Mouse (Mus musculus): ENCODE results near the gene Rims4. TPM values are rescaled to one million over a fixed set of nuclear protein-coding genes. Genes with fewer than 3 reads are reported as not detected.

Gene Rims4
- total RNA-seq, 4 experiments from 2014 or later = 1.6 to 2.6 (median 1.8) TPM

DNA sequence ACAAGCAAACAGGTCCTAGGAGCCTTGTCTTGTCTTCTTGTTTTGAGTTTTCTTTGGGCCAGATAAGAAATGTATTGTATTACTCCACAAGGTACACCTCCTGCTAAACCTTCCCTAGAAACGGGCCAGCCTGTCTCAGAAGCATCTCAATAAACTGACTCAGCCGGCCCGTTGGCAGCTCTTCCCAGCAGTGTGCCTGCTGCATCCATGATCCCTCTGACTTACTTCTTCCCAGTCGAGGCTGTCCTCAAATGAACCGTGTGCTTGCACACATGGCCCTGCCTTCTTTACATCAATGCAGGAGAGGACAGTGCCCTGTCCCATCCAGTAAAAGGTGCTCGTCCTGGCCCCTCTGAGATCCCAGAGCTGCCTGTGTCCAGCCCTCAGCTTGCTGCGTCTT, 8.9 kb downstream of the Rims4 start:
- DNase-seq (ENCODE audit: low spot score) = no peak

DNA sequence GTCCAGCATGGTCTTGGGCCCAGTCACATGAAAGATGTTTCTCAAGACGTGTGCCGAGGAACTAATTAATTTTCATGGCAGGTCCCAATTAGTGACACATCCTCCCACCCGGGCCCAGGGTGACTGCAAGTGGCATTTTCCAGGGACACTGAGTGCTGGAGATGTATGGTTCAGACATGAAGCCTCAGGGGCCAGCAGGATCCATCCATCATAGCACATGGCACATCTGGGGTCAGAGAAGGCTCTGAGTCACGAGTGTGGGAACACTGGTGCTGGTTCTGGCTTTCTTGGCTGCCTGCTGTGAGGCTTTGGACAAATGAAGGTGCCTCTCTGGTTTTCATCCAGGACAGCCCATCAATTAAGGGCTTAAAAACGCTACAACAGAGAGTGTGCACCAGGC, 11.4 kb downstream of the Rims4 start:
- no peak for DNase-seq (ENCODE audit: low spot score)

DNA sequence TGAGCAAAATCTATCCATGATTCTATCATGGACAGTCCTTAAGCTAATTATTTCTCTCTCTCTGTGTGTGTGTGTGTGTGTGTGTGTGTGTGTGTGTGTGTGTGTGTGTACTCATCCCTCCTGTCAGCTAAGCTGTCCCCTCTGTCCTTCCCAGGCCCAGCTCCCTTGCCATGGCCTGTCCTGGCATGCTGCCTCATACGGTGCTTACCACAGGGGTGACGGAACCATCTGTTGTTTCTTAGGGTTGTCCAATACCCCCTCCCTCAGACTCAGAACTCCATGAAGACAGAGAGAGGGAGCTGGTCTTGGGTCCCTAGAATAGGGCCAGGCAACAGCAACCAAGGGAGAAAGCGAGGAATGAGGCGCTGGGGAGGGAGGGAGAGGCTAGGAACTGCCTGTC, 14.2 kb downstream of the Rims4 start:
- no peak for DNase-seq (ENCODE audit: low spot score)

DNA sequence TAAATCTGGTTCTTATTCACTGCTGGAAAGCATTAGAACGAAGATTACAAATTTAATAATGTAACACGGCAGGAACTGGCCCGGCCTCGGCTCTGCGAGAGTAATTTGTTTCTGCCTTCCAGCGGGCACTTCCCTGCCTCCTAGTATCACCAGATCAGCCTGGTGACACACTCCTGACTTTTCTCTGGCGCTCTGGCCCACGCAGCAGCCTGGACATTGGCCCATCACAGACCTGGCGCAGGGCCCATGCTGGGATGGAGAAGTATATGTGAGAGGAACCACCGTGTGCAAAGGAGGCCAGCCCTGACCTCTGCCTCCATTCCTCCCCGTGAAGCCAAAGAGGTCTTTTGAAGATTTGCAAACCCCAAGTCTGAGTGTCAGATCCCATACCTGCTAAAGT, 15.0 kb downstream of the Rims4 start:
- no peak for DNase-seq (ENCODE audit: low spot score)

DNA sequence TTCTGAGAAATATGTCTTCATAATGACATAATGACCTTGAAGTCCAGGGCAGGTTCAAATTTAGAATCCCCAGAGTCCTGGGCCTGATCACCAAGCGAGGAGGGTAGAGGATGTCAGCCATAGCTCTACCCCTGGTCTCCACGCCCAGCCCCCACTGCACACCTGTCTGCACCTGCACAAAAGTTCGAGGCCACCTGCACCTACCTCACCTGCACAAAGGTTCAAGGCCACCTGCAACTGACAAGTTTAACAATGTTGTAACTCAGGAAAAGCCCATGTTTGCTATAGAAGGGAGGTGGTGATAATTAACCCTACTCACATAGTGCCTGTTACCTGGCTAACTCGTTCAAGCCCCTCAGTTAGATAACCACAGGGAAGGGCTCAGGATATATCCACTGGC, 16.0 kb downstream of the Rims4 start:
- DNase-seq (ENCODE audit: low spot score) = no peak

DNA sequence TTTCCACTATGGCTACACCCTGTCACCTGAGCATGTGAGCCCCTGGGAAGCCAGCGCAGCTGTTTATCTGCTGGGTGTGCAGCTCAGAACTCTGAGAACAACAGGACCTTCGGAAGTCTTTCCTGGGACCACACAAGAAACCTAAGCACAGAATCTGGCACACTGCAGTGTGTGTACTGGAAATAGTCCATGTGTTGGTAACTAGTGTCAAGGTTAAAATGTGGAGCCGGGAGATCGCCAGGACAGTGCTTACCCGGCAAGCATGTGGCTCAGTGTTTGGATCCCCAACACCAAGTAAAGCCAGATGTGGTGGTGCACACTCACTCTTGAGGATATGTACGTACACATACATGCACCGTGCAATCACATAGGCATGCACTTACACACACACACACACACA, 17.4 kb downstream of the Rims4 start:
- DNase-seq (ENCODE audit: low spot score) = peak; percentile 24

DNA sequence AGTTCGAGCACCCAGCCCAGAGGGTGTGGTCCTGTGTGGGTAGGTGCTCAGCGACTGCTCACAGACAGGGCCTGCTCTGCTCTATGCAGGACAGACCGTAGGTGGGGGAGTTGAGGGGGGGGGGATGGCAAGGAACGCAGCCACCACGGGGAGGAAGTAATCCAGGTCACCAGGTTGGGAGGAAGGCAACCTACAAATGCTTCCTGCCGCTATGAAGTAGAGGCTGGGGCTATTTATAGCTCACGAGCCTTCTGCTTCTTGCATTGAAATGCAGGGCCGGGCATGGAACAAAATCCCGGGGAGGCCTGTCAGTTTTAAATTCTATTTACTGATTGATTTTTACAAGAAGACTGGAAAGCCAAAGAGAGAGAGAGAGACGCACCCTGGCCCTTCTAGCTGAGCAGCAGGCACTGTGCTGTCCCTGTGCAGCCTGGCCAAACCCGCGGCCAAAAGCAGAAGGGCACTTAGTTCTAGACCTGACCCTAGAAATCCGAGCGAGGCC, 18.5 kb downstream of the Rims4 start:
- DNase-seq (ENCODE audit: low spot score) = no peak

DNA sequence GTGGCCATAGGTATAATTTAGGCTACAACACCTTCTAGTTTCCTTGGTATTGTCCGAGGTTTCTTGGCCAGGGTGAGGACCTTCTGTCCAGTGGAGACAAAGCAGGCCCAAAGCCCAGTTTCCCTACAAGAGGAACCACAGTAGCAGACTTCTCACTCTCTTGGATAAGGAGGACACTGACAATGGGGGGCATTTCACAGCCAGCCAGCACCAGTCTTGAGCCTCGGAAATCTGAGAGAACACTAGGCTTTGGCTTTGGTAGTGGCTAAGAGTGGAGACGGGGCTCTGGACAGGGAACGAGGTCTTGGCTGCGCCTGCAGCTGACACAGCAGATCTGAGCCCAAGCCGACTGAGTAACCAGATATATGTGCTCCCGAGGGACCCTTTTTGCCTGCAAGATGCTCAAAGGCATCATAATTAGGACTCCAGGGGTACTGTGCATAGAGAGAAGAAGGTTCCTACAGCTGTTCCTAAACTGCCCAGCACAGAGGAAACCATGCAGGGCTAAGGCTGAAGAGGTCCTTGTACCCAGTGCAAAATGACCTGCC, 20.4 kb downstream of the Rims4 start:
- DNase-seq (ENCODE audit: low spot score) = no peak

DNA sequence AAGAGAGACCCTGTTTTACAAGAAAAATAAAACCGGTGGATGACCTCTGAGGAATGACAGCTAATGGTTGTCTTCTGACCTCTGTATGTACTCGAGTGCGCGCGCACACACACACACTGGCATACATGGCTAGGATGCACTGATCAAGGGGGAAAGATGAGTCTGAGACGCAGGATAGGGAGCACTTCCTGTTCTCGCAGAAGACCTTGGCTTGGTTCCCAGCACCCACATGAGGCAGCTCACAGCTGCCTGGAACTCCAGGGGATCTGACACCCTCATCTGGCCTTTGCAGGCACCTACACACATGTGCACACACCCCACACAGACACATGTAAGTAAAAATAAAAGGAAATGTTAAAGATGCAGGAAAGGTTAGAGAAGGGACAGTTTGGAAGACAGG, 21.5 kb downstream of the Rims4 start:
- DNase-seq (ENCODE audit: low spot score) = no peak

DNA sequence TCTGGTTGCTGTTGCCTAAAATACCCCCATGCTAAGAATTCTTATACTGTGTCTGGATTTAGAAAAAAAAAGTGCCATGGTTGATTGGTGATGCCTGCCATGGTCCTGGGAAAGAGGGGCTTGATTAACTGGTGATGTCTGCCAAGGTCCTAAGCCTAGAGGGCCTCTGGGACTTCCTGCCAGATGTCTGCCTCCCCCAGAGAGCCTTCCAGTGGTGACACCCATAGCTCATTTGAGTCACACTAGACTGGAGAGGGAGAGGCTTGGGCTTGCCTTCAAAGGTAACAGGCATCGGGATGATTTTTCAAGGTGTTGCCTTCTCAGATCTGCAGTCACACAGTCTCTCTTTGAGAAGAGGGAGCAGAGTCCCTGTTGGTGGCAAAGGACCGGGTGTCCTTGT, 23.3 kb downstream of the Rims4 start:
- no peak for DNase-seq (ENCODE audit: low spot score)

DNA sequence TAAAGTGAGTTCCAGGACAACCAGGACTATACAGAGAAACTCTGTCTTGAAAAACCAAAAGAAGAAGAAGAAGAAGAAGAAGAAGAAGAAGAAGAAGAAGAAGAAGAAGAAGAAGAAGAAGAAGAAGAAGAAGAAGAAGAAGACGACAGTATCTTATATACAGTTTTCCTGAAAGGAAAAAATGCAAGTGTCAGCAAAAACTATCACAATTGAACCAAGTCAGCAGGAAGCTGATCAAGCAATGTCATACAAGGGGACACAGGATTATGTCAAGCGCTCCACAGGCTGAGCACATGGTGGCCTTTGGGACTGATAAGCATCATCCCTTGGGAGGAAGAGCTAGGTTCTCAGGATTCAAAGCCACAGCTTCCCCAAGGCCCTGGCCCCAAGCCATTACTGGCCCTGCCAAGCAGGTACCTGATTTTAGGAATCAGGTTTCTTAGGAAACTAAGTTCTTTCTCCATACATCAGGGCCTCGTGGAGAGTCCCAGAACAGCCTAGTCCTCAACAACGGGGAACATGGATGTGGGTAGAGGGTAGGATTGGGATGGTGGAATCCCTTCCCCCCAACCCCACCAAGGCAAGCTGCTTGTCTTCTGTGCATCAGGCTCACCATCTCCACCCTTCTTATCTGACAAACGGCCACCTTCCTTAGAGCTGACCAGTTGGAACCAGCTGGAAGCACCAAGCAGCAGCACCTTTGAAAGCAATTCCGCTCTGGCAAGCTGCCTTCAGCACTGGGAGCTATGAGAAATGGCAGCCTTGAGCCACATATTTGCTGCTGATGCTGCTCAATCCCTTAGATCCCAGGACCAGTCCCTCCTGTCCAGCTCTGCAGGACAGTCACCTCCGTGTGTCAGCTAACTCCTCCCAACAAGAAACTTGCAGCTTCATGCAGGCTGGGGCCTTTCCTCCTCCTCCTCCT, 24.8 kb downstream of the Rims4 start:
- DNase-seq (ENCODE audit: low spot score) = no peak

DNA sequence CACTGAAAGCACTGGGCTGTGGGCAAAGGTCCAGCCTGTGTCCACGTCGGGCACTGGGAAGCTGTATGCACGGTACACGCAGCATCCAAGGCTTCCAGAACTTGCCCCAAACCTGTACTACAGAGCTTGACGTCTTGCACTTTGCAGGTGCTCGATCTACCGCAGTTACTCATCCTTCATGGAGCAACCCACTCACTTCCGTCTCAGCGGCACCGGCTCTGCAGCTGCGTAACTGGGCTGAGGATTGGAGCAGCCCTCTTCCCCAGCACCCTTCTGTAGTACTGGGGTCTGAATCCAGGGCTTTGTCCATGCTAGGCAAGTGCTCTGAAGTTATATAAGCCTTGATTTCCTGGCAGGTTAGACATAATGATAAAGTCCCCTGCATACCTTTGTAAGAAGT, 27.2 kb downstream of the Rims4 start:
- DNase-seq (ENCODE audit: low spot score) = no peak

DNA sequence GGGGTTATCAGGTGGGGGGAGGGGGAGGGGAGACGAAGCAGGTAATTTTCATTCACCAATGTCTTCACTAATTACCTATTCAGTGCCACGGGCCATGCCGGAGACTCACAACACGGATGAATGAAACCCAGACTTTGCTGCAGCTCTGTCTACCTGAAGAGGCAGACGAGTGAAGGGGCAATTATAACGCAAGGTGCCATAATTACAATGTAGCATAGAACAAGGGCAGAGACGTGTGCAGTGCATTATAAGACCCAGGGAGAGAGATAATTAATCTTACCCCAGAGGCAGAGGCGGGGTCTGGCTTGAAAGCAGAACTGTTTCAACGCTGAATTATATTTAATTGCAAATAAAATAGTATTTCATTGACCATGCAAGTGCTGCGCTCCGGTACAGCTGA, 27.9 kb downstream of the Rims4 start:
- DNase-seq (ENCODE audit: low spot score) = no peak

DNA sequence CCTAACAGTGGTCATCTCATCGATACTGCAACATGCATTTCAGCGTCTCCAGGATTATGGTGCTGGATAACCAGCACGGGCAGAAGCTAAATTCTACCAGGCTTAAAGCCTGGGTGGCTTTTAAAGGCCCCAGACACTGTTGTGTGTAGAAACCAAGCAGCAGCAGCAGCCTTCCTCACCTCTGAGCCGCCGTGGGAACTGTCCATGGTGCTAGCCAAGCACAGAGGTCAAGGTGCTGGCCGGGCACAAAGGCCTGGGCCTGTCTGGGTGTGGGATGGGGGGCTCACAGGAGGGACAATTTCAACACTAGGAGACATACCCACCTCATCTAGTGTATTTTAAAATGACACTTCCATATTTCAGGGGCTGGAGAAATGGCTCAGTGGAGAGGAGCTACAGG, 29.1 kb downstream of the Rims4 start:
- DNase-seq (ENCODE audit: low spot score) = no peak

DNA sequence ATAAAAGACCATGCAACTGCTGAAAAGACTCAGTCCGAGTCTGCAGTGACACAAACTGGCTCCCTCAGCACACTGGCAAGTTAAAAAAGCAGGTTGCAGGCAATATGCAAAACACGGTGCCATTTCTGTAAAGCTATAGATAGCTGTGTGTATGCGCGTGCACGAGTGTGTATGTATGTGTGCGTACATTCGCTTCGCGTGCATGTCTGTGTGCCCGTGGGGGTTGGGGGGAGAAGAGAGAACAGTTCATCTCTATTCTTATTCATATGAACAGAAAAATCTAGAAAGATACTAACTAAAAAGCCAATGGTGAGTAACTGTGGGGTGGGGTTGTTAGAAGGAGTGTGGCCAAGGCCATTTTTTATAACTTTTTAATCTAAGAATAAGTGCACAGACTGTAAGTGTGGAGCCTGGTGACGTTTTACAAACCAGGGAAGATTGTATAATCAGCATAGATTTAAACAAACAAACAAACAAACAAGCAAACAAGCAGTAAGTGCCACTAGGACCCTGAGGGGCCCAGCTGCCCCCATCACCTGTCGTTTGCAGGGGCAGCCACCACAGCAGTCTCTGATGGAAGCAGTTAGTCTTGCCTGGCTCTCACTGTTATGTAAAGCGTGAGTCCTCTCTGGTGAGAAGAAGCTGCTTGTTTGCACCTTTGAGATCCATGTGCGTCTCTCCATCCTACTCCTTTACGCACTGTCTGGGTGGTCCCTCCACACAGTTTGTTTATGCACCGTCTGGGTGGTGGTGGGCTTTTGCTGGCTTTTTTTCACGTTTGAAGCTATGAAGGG, 35.4 kb downstream of the Rims4 start:
- no peak for DNase-seq (ENCODE audit: low spot score)

DNA sequence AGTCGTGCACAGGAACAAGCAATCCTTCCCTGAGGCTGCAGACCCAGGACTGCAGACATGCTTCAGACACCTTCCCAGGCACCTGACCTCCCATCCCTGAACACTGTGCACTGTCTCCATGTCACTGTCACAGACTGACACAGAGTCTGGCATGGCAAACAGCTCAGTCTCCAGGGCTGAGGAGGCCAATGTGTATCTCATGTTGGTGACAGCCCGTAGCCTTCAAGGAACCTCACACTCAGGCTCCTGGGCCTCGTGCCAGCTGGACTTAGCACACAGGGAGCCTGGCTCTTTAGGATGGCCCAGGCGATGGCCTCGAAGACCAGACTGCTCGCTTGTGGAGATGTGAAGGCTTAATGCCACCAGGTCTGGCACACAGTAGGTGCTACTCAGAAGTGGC, 37.6 kb downstream of the Rims4 start:
- no peak for DNase-seq (ENCODE audit: low spot score)

DNA sequence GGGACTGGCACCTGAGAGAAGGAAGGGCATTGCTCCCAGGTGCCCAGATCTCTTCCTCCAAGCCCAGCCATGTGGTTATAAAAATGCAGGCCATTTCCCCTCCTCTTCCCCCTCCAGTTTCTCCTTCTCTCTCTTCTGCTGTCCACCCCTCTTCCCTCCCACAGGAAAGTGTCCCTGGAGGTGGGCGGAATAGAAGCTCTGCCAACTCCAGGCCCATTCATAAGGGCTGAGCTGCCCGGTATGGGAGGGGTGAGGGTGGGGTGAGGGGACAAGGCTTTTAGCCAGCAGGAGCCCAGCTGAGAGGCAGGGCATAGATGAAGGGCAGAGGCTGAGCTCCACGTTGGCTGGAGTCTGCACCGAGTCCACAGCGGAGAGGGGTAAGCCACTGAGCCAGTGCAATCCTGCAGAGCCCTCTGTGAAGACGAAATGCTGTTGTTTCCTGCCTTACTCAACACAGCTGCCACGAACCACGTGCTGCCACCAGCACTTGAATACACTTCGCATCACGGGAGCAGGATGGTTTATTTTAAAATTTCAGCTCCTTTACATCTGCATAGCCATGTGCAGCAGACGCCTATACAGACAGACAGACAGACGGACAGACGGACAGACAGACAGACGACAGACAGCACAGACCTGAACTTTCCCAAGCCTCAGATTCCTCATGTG, 41.5 kb downstream of the Rims4 start:
- DNase-seq (ENCODE audit: low spot score) = no peak

DNA sequence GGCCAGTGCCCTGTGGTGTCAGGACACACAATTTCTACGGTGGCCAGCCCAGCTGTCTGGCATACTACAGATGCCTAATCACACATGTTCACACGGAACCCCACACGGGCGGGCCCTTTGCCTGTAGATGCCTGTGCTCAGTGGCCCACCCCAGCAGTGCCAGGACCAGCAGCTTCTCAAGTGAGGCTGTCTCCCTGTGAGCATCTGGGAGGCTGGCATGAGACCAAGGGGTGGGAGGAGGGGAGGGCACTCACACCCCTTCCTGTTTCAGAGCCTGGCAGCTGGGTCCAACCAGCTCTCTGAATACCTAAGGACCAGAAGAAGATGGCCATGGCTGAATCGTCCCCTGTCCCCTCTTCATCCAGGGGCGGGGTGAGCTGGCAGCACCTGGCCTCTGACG, 43.0 kb downstream of the Rims4 start:
- no peak for DNase-seq (ENCODE audit: low spot score)

DNA sequence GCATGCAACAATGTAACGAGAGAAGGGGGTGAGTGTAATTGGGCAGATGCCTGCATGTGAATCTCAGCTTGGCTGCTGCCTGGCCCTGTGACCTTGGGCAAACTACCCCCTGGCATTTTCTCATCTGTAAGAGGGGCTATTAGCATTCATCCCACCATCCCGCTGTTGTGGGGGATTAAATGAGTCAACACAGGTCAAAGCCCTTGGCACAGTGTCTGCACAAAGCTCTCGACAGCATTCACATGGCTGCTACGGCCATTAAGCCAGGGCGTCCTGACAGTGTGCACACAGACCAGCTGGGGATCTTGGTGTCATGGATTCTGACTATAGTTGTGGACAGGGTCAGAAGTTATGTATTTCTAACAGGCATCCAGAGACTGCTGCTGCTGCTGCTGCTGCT, 43.6 kb downstream of the Rims4 start:
- DNase-seq (ENCODE audit: low spot score) = no peak

DNA sequence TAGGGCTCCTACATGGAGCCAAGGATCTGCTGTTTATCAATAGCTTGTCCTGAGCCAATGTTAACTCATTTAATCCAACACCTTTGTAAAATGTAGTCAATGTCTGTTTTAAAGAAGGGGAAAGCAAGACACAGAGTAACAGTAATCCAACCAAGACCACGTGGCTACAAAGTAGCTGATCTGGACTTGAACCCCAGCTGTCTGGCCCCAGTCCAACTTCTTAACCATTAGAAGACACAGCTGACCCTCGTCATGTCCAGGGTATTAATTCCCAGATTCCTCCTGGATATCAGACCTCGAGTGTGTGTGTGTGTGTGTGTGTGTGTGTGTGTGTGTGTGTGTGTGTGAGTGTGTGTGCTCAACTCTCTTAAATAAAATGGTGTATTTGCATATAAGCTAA, 46.6 kb downstream of the Rims4 start:
- DNase-seq (ENCODE audit: low spot score) = no peak

DNA sequence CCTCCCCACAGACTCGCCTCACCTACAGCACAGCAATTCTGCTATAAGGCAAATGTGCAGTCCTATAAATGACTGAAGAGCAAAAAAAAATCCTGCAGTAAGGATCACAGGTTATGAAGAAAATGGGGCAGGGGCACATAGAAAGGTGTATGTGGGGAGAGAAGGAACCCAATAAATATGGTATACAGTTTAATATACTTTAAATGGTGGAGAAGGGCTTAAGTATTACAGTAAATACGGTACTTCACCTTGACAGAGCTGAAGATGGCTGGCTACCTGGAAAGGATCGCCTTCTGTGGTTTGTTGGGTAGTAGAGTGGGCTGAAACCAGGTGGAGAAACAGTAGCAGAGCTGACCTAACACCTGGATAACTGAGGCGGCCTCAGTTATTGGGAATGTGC, 47.2 kb downstream of the Rims4 start:
- no peak for DNase-seq (ENCODE audit: low spot score)

DNA sequence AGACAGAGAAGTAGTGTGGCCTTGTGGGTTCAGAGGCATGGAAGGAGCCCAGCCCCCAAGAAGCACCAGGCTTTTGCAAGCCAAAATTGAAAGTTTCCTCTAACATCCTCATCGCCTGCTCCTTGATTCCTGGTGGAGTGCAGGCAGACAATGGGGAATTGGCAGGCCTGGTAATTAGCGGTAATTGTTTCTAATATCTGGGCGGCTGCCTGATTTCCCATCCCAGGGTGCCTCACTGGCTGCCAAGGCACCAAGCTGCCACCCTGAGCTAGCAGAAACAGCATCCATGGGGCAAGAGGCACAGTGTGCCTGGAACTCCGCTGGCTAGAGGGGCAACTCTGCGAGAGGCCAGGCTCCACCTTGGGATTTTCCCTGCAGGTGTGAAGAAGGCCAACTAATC, 48.7 kb downstream of the Rims4 start:
- DNase-seq (ENCODE audit: low spot score) = no peak

Measured in heart, adult 8-10 months (tissue).